Mouse (Mus musculus): ENCODE data around the gene Vmn1r94.
"Not testable (repeated sequence)": the region's sequence is repeated elsewhere in the genome, so short reads cannot be mapped to it uniquely, and the experiment has no call there.

Gene Vmn1r94

DNA sequence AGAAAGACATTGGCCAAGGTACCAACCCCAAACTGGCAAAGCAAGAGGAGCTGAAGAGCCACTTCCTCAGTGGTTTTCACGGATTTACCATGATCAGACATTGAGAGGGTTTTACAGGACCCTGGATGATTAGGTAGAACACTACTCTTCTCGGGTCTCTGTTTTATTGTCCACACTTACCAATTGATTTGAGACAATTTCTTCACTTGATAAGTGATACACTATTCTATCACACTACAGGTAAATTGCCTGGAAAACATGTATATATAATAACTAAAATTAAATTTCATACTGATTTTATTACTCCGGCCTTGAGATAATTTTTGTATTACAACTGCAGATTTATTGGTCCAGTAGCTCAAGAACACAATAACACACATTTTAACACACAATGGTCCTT lies at the start of gene Vmn1r94:
Vmn1r94 (minus strand) TSS at position 101 of the 400 bp plus-strand sequence.
- in situ Hi-C loops (cut with MboI, MseI): not testable (repeated sequence)

DNA sequence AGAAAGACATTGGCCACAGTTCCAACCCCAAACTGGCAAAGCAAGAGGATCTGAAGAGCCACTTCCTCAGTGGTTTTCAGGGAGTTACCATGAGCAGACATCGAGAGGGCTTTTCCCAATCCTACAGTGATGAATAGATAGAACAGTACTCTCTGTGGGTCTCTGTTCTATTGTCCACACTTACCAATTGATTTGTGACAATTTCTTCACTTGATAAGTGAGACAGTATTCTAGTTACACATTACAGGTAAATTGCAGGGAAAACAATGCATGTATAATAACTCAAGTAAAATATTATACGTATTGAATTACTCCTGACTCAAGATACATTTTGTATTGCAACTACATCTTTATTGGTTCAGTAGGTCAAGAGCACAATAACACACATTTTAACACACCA lies 37.3 kb upstream of the Vmn1r94 start, which contains the start of gene Gm6164:
Gm6164 (minus strand) TSS at position 101 of the 400 bp plus-strand sequence.
- in situ Hi-C loops (cut with MboI, MseI): not testable (repeated sequence)

DNA sequence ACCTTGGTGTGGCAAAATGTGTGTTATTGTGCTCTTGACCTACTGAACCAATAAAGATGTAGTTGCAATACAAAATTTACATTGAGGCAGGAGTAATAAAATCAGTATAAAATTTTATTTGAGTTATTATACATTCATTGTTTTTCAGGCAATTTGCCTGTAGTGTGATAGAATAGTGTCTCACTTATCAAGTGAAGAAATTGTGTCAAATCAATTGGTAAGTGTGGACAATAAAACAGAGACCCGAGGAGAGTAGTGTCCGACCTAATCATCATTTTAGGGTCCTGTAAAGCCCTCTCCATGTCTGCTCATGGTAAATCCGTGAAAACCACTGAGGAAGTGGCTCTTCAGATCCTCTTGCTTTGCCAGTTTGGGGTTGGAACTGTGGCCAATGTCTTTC lies 25.2 kb upstream of the Vmn1r94 start, which contains the start of gene Vmn1r95:
Vmn1r95 (plus strand) TSS at position 301 of the 400 bp plus-strand sequence.
- in situ Hi-C loops (cut with MboI, MseI): not testable (repeated sequence)

- in situ Hi-C loops (cut with MboI, MseI): not testable (repeated sequence)
Measured at GRCm38 (mm10) chr7:20138988-20139387, 29.2 kb downstream of the Vmn1r94 start, which contains the start of gene Vmn1r93. TSS of gene Vmn1r93 (minus strand) at chr7:20139088.

DNA sequence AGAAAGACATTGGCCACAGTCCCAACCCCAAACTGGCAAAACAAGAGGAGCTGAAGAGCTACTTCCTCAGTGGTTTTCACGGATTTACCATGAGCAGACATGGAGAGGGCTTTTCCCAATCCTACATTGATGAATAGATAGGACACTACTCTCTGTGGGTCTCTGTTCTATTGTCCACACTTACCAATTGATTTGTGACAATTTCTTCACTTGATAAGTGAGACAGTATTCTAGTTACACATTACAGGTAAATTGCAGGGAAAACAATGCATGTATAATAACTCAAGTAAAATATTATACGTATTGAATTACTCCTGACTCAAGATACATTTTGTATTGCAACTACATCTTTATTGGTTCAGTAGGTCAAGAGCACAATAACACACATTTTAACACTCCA lies 45.7 kb downstream of the Vmn1r94 start, which contains the start of gene Gm16442:
Gm16442 (minus strand) TSS at position 101 of the 400 bp plus-strand sequence.
- in situ Hi-C loops (cut with MboI, MseI): not testable (repeated sequence)

All from regulatory T cell (primary cell).